Mouse (Mus musculus) central nervous system, embryonic 11.5 days (tissue): Measurements from ENCODE around the gene Spata18. TPM values are rescaled to one million over a fixed set of nuclear protein-coding genes. Genes with fewer than 3 reads are reported as not detected.

Experiments used
- polyA plus RNA-seq: library from polyadenylated mRNA; depleted of rRNA; stranded (reverse); fragments of >200 nt; gene quantifications from 2 replicates; pipeline ENCODE4 v1.2.3, GENCODE M21; 2012; rRNA removed

Spata18 gene
- 0.18 and 0.48 TPM in 2 replicates for polyA plus RNA-seq

DNA sequence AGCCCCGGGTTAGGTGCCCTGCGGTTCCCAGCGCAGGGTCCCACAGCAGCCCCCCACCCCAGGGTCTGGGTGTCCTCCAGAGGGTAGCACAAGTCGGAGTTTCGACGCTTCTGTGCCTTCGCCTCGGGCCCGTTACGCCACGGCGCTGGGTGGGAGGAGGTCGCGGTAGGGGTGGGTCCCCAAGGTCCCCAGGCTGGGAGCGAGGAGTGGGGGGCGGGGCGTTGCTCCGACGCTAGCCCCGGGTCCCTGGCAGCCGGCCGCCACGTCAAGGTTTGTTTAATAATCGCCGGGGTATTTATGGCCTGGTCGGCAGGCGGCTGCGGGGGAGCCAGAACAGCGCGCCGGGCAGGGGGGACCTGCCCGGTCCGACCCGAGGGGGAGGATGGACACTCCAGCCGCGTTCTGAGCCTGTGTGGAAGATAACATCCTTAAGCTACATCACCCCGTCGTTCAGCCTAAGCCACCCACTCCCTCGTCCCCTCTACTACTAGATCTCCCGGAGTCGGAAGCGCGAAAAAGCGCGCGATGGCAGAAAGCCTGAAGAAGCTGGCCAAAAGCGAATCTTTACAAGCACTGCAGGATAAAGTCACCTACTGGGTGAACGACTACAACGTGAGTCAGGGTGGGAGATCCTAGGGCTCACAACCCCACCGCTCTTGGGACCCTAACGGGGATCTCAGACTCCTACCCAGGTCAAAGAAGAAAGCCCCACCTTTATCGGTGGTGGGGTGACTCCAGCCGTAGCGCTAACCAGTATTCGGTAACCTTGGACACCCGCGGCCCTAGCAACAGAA, at the start of gene Spata18:
TSS of gene Spata18 (plus strand) at position 319 of the 794 bp plus-strand sequence.

DNA sequence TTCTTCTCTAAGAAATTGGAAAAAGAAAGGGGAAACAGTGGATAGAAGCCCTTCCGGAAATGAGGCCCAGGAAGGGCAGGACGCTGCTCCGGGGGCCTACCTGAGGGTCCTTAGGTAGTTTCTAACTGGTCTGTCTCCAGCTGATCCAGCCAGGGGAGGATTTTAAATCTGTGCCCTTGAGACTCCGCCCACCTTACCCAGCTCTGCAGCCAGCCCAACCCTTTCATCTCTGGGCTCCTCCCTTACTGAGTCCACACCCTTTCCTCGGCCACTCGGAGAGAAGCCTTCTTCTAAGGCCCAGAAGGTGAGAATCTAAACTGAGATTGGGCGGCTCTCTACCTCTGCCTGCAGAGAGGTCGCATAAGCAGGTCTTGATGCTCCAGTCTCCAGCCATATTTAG, 18.9 kb upstream of the Spata18 start, which contains the start of gene Lrrc66:
TSS of gene Lrrc66 (minus strand) at position 236 of the 400 bp plus-strand sequence.

GRCm38 (mm10) chr5:73647261-73647900, 3.8 kb upstream of the Spata18 start, which contains the start of gene Sgcb:
Sgcb (minus strand) TSS chr5:73647790.

Other genes with a start within 250 kb of the Spata18 start
- 0.04 TPM in 1 of 2 replicates, not detected in the other for gene Cwh43, start 245.3 kb upstream of the Spata18 start, polyA plus RNA-seq
- 31.3 and 38.7 TPM in 2 replicates for gene Dcun1d4, start 170.4 kb upstream of the Spata18 start, polyA plus RNA-seq
- 0.05 and 0.13 TPM in 2 replicates for gene Lrrc66, start 18.9 kb upstream of the Spata18 start, polyA plus RNA-seq
- 9.3 and 17.7 TPM in 2 replicates for gene Sgcb, start 3.6 kb upstream of the Spata18 start, polyA plus RNA-seq